Comparison of ENCODE assay signal across 21 mouse cellular contexts in genomic region chr3:94824110-94824509, GRCm38 (mm10). TPM values are rescaled to one million over a fixed set of nuclear protein-coding genes. Genes with fewer than 3 reads are reported as not detected.
DNase-seq lines count a peak whose midpoint lies in the region; ATAC-seq and TF ChIP-seq lines count a peak whose summit lies in the region.
"Had no signal": no experiment of that assay in that cellular context is flagged by ENCODE, and none has a peak within 500 bp of the region (broad histone marks: within the 10 kb centered on the region; RNA-seq: fewer than 3 reads in every experiment).

No protein-coding gene starts in this region.

- no peaks in the 10 kb centered on the region for H3K79me2 ChIP-seq in heart, adult 2 months (replicated peaks; ENCODE audit: control insufficient read depth, insufficient read depth, low read length)

- intact Hi-C loops in heart, adult 2 months (cut with DNase I) = no loop called here

- no peak for ATAC-seq in liver, embryonic 14.5 days (ENCODE audit: insufficient read depth)
- no peak for ATAC-seq in liver, embryonic 11.5 days (replicated peaks; ENCODE audit: low FRiP score)
- ATAC-seq in cerebellum, adult (ENCODE audit: insufficient number of reproducible peaks, low FRiP score, low TSS enrichment) = no peak
- ATAC-seq: CD4-positive, CD25-positive, alpha-beta regulatory T cell, adult 4 months; forebrain, postnatal 0 days had no signal

- H3K36me3 ChIP-seq in heart, adult 2 months (ENCODE audit: control insufficient read depth, insufficient read depth, low read length) = no peaks in the 10 kb centered on the region
- no peaks in the 10 kb centered on the region for H3K36me3 ChIP-seq in liver, embryonic 14.5 days (replicated peaks; ENCODE audit: control insufficient read depth, insufficient read depth, low read depth)
- no peaks in the 10 kb centered on the region for H3K36me3 ChIP-seq in liver, embryonic 11.5 days (ENCODE audit: control insufficient read depth, insufficient read depth, low read length)
- H3K36me3 ChIP-seq in ES-Bruce4 (ENCODE audit: control insufficient read depth, insufficient read depth, low read length, poor library complexity, severe bottlenecking) = no peaks in the 10 kb centered on the region
- no peaks in the 10 kb centered on the region for H3K36me3 ChIP-seq in small intestine, adult 2 months (ENCODE audit: control insufficient read depth, insufficient read depth, low read length)
- H3K36me3 ChIP-seq: embryonic facial prominence, embryonic 12.5 days; heart, embryonic 10.5 days; hindbrain, embryonic 15.5 days; liver, embryonic 15.5 days had no signal

- 0 out of 2 replicates have a peak, but pooled peaks have one; percentile 6 for TF ChIP-seq CTCF in heart, adult 2 months (IDR thresholded peaks at IDR 0.05)
- peak; percentile 29; the same call in 1 of the 2 replicates for TF ChIP-seq CTCF in liver, embryonic 14.5 days (IDR thresholded peaks at IDR 0.05; ENCODE audit: low read depth)
- TF ChIP-seq CTCF in ES-Bruce4 (IDR thresholded peaks at IDR 0.05; ENCODE audit: low read depth, low read length) = peak; percentile 71
- TF ChIP-seq CTCF in small intestine, adult 2 months (IDR thresholded peaks at IDR 0.05; ENCODE audit: extremely low read depth, insufficient read length, insufficient replicate concordance, low read depth, low read length) = 0 out of 2 replicates have a peak, but pooled peaks have one; percentile 18

- no peak overlapping the region for H3K27ac ChIP-seq in heart, adult 2 months
- no peak overlapping the region for H3K27ac ChIP-seq in liver, embryonic 14.5 days
- no peak overlapping the region for H3K27ac ChIP-seq in liver, embryonic 11.5 days (ENCODE audit: low read depth, low read length)
- H3K27ac ChIP-seq in ES-Bruce4 (ENCODE audit: insufficient read depth, low read length) = no peak overlapping the region
- no peak overlapping the region for H3K27ac ChIP-seq in small intestine, adult 2 months (ENCODE audit: insufficient read depth, low read depth, low read length)
- H3K27ac ChIP-seq: embryonic facial prominence, embryonic 12.5 days; heart, embryonic 10.5 days; hindbrain, embryonic 15.5 days; liver, embryonic 15.5 days had no signal

- TF ChIP-seq EP300 in heart, adult 2 months (IDR thresholded peaks at IDR 0.05; ENCODE audit: insufficient read depth, low read depth, low read length) = no peak
- no peak for TF ChIP-seq EP300 in liver, embryonic 14.5 days (IDR thresholded peaks at IDR 0.05; ENCODE audit: low read depth)
- TF ChIP-seq EP300 in ES-Bruce4 (IDR thresholded peaks at IDR 0.05; ENCODE audit: insufficient read depth, low read depth, low read length) = no peak

- H3K27me3 ChIP-seq in heart, adult 2 months (ENCODE audit: control insufficient read depth, insufficient read depth, low read length) = no peaks in the 10 kb centered on the region
- no peaks in the 10 kb centered on the region for H3K27me3 ChIP-seq in liver, embryonic 14.5 days (ENCODE audit: control insufficient read depth, insufficient read depth, low read length)
- H3K27me3 ChIP-seq in liver, embryonic 11.5 days (replicated peaks; ENCODE audit: control insufficient read depth, insufficient read depth, low read length) = no peaks in the 10 kb centered on the region
- no peaks in the 10 kb centered on the region for H3K27me3 ChIP-seq in ES-Bruce4 (ENCODE audit: control insufficient read depth, insufficient read depth, low read length, poor library complexity, severe bottlenecking)
- H3K27me3 ChIP-seq in small intestine, adult 2 months (ENCODE audit: control insufficient read depth, insufficient read depth, low read length) = no peaks in the 10 kb centered on the region
- H3K27me3 ChIP-seq: embryonic facial prominence, embryonic 12.5 days; hindbrain, embryonic 15.5 days had no signal

- no peak overlapping the region for H3K9ac ChIP-seq in heart, adult 2 months (ENCODE audit: low read depth, low read length)
- H3K9ac ChIP-seq in liver, embryonic 14.5 days (replicated peaks) = no peak overlapping the region
- no peak overlapping the region for H3K9ac ChIP-seq in liver, embryonic 11.5 days (ENCODE audit: low read depth, low read length)
- H3K9ac ChIP-seq in ES-Bruce4 (ENCODE audit: low read depth, poor library complexity, severe bottlenecking) = no peak overlapping the region
- H3K9ac ChIP-seq: embryonic facial prominence, embryonic 12.5 days; forebrain, postnatal 0 days; hindbrain, embryonic 15.5 days; liver, embryonic 15.5 days had no signal

- no peak overlapping the region for H3K4me2 ChIP-seq in liver, embryonic 14.5 days (ENCODE audit: low read depth)
- no peak overlapping the region for H3K4me2 ChIP-seq in liver, embryonic 11.5 days
- H3K4me2 ChIP-seq: embryonic facial prominence, embryonic 12.5 days; hindbrain, embryonic 15.5 days; liver, embryonic 15.5 days; midbrain, embryonic 11.5 days had no signal

- H3K4me3 ChIP-seq in heart, adult 2 months = no peak overlapping the region
- H3K4me3 ChIP-seq in liver, embryonic 14.5 days (ENCODE audit: insufficient read depth in 1 of 2, low read depth in 2 of 2, low read length in 2 of 2) = no peak overlapping the region
- H3K4me3 ChIP-seq in liver, embryonic 11.5 days (ENCODE audit: low read depth, low read length) = no peak overlapping the region
- no peak overlapping the region for H3K4me3 ChIP-seq in ES-Bruce4 (ENCODE audit: low read depth, low read length)
- H3K4me3 ChIP-seq in small intestine, adult 2 months (ENCODE audit: low read depth, low read length) = no peak overlapping the region
- H3K4me3 ChIP-seq: embryonic facial prominence, embryonic 12.5 days; heart, embryonic 10.5 days; hindbrain, embryonic 15.5 days; liver, embryonic 15.5 days had no signal

- peaks cover 2% of the 10 kb centered on the region; the same call in 1 of the 2 replicates for H3K4me1 ChIP-seq in heart, adult 2 months (ENCODE audit: control insufficient read depth, insufficient read depth, low read length)
- peaks cover 0 to 5% of the 10 kb centered on the region in 2 experiments; a peak in 2 of 4 replicates for H3K4me1 ChIP-seq in liver, embryonic 14.5 days (replicated peaks; ENCODE audit: control insufficient read depth in 2 of 2, insufficient read depth in 2 of 2, low read length in 1 of 2)
- H3K4me1 ChIP-seq in liver, embryonic 11.5 days (replicated peaks; ENCODE audit: control insufficient read depth, insufficient read depth, low read length) = no peaks in the 10 kb centered on the region
- H3K4me1 ChIP-seq in ES-Bruce4 (ENCODE audit: control insufficient read depth, insufficient read depth, low read length) = no peaks in the 10 kb centered on the region
- H3K4me1 ChIP-seq in small intestine, adult 2 months (ENCODE audit: control insufficient read depth, insufficient read depth, insufficient read length, low read length) = peaks cover 2% of the 10 kb centered on the region; the same call in 1 of the 2 replicates
- H3K4me1 ChIP-seq: embryonic facial prominence, embryonic 12.5 days had no signal

- DNase-seq in heart, adult 2 months = no peak
- DNase-seq in heart, adult 18-20 months = no peak
- no peak for DNase-seq in liver, embryonic 14.5 days (ENCODE audit: low read depth in 3 of 3, low spot score in 3 of 3)
- no peak for DNase-seq in liver, embryonic 11.5 days (ENCODE audit: low spot score)
- DNase-seq: cerebellum, adult 11-12 months; cerebellum, postnatal 14 days; forebrain, postnatal 0 days; gastrocnemius, postnatal 36 days; lung, postnatal 10 days had no signal

- no peak for TF ChIP-seq POLR2A in heart, adult 2 months (IDR thresholded peaks at IDR 0.05; ENCODE audit: insufficient read depth, low read depth, low read length)
- no peak for TF ChIP-seq POLR2A in ES-Bruce4 (IDR thresholded peaks at IDR 0.05; ENCODE audit: insufficient read depth, low read length)
- TF ChIP-seq POLR2A in small intestine, adult 2 months (IDR thresholded peaks at IDR 0.05; ENCODE audit: low read depth, low read length) = no peak

- no peaks in the 10 kb centered on the region for H3K9me3 ChIP-seq in liver, embryonic 14.5 days (ENCODE audit: control insufficient read depth, low read length)
- no peaks in the 10 kb centered on the region for H3K9me3 ChIP-seq in liver, embryonic 11.5 days (ENCODE audit: control insufficient read depth, low read length)
- no peaks in the 10 kb centered on the region for H3K9me3 ChIP-seq in ES-Bruce4 (replicated peaks; ENCODE audit: control insufficient read depth, insufficient read depth, low read length, poor library complexity, severe bottlenecking)
- H3K9me3 ChIP-seq: embryonic facial prominence, embryonic 12.5 days; heart, embryonic 10.5 days; hindbrain, embryonic 15.5 days had no signal

- 81% methylated on average over 3 of the region's 3 CpGs for WGBS in heart, adult 2 months
- 68% methylated on average over 3 of the region's 3 CpGs for WGBS in liver, embryonic 14.5 days (ENCODE audit: insufficient replicate concordance)
- WGBS in liver, embryonic 11.5 days = 75% methylated on average over 3 of the region's 3 CpGs
- 86% methylated on average over 3 of the region's 3 CpGs for WGBS in small intestine, adult 2 months

RNA-seq across cellular contexts. Expression of gene Pogz, which starts 13.3 kb away (rescaled TPM):
- 10 to 100 TPM; 17.3 TPM for total RNA-seq in heart, adult 2 months (2021)
- 13.7 and 16.4 TPM in 2 replicates for polyA plus RNA-seq in heart, adult 2 months (2012; rRNA removed)
- 10 to 100 TPM; 12.9 to 20.2 TPM for total RNA-seq in heart, adult 18-20 months (2021)
- polyA plus RNA-seq in liver, embryonic 14.5 days (2012; rRNA removed) = 6.0 and 6.5 TPM in 2 replicates
- 2.6 and 3.0 TPM in 2 replicates for polyA plus RNA-seq in liver, embryonic 14.5 days (2014; fragmentation: Nextera tagmentation; extraction: Ambion mirVana)
- 12.2 and 12.7 TPM in 2 replicates for polyA plus RNA-seq in liver, embryonic 11.5 days (2014; fragmentation: Nextera tagmentation; extraction: Ambion mirVana)
- polyA plus RNA-seq in ES-Bruce4 (2011; ENCODE audit: insufficient read depth, insufficient read length, low read depth, missing spikeins) = 89.2 and 92.6 TPM in 2 replicates
- 6.1 and 8.0 TPM in 2 replicates for polyA plus RNA-seq in small intestine, adult 2 months (2012; rRNA removed)

RNA-seq across cellular contexts. Expression of gene Cgn, which starts 37.8 kb away (rescaled TPM):
- under 1 TPM; 0.25 to 0.50 TPM for total RNA-seq in heart, adult 2 months (2021)
- 0.26 and 0.43 TPM in 2 replicates for polyA plus RNA-seq in heart, adult 2 months (2012; rRNA removed)
- under 1 TPM; 0.37 to 0.85 TPM for total RNA-seq in heart, adult 18-20 months (2021)
- polyA plus RNA-seq in liver, embryonic 14.5 days (2012; rRNA removed) = 4.3 and 4.6 TPM in 2 replicates
- 5.7 and 7.2 TPM in 2 replicates for polyA plus RNA-seq in liver, embryonic 14.5 days (2014; fragmentation: Nextera tagmentation; extraction: Ambion mirVana)
- polyA plus RNA-seq in liver, embryonic 11.5 days (2014; fragmentation: Nextera tagmentation; extraction: Ambion mirVana) = 10.6 and 11.5 TPM in 2 replicates
- 65.5 and 69.2 TPM in 2 replicates for polyA plus RNA-seq in ES-Bruce4 (2011; ENCODE audit: insufficient read depth, insufficient read length, low read depth, missing spikeins)
- polyA plus RNA-seq in small intestine, adult 2 months (2012; rRNA removed) = 12.6 and 31.3 TPM in 2 replicates
- total RNA-seq: hematopoietic stem cell, adult 5-6 weeks; monocyte, adult 5-6 weeks; neutrophil, adult 5-6 weeks had no signal

Comparison
In these comparisons a context has a peak if more than half of its experiments do, and no peak if none do; other contexts are left out.
1. CTCF ChIP-seq: peak in every context shown above with its lines; median percentile 71 in ES-Bruce4; 29 in liver, embryonic 14.5 days; 18 in small intestine, adult 2 months; 6 in heart, adult 2 months.